Mouse (Mus musculus) left cerebral cortex, adult 11 months (tissue): ENCODE results near the gene Dock4.

Experiments used
- DNase-seq: peaks from one replicate; pipeline ENCODE4 v3.0.0; 2022; ENCODE audit warnings: low spot score

Gene Dock4

DNA sequence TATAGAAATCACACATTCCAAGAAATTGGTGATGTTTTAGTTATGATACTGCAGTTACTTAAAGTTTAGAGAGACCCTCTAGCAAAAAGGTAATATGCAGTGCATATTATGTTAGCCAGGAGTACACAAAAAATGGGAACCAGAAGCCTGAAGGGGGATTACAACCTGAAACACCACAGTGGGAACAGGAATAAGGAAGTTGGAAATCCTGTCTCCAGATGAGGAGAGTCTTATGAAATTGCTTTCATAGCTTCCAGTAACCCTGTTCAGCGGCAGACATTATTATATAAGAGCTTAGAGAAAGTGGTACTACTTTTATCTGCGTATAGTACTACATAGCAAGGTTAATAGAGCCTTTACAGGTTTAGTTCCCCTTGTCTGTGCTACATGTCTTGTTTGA, 210.1 kb downstream of the Dock4 start:
- DNase-seq: no peak

DNA sequence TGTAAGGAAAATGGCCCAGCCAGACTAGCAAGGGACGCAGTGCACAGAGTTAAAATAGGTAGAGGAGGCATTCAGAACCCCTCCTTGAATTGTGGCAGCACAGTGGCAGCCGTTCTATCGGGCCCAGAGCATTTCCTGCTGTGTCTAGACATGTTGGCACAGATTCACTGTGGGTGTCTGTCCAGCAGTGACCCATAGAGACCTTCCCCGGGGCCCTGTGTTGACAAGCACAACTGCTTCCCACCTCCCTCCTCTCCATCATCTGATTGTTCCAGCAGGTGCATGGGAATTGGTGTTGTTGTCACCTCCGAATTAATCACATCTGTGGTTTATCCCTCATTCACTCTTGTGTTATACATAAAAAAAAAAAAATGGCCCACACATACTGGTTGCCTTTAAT, 210.7 kb downstream of the Dock4 start:
- peak; percentile 16 for DNase-seq

DNA sequence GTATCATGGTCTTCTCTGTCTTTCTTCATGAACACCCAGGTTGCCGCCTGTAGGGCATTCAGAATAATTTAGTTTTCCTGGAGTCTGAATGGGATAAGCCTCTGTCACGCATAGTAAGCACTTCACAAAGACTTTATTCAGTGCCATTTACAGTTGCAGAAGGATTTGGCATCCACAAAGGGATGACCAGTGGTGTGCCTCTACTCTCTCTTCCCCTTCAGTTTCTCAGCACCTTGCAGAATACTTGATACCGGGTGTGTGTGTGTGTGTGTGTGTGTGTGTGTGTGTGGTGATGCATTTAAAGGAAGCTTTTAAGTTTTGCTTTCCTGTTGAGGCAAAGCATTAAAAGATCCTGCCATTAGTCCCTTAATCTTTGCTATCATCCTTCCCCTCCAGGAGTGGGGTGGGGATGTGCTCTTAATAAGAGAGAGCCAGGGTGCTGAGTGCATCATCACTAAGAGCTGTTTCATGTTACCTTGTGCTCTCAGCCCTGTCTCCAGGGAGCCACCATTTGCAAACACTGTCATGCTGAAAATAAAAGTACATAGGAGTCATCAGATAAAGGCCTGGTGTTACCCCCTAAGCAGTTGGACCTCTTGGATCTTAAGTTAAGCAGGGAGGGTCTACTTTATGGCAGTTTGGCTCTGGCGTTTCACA, 211.6 kb downstream of the Dock4 start:
- DNase-seq: no peak

GRCm38 (mm10) chr12:40659689-40660088, 213.9 kb downstream of the Dock4 start:
- DNase-seq: no peak

DNA sequence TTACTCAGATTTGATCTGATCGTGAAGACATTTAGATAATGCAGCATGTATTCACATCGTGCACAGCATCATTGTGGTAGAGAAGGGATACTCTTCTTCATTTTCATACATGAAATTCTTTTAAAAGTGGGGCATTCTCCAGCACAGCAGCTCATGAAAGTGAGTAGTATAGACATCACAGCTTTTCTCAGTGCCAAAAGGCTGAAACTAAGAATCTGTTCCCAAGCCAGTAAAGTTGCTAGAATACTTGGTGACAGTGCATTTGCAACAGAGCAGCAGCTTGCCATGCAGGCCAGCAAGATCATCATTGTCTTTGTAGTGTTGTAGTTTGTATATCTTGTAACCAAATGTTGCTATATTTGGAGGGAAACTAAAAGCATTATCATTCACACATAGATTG, 223.7 kb downstream of the Dock4 start:
- DNase-seq: no peak

- DNase-seq: no peak
Observed at GRCm38 (mm10) chr12:40670766-40671165, 225.0 kb downstream of the Dock4 start.

DNA sequence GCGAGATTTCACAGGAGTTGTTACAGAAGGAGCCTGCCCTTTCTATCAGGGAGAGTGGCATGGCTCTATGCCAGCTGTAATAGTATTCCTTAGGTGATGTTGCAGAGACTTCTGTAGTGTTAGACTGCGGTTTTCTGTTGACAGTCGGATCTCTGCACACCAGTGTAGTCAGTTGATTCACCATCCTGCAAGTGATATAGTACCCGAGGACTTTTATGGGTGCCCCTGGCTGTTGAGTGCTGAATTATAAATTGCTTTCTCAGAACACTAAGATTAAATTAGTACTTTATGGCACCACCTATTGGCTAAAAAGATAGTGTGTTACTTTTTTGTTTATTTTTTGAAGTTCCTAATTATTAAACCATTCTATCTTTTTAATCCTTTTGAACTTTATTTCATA, 234.0 kb downstream of the Dock4 start:
- no peak for DNase-seq

DNA sequence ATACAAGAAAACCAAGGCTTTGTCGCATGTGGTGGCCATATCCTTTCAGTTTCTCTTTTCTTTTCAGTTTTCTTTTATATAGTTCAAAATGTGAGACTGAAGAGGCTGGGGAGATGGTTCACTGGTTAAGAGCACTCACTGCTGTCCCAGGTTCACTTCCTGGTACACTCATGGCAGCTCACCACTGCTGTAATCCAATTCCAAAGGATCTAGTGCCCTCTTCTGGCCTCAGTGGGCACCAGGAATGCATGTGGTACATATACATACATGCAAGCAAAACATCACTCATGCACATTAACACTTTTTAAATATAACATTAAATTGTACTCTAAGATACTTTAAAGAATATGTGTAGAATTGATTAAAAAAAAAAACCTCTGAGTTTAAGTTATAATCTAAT, 234.8 kb downstream of the Dock4 start:
- no peak for DNase-seq

- no peak for DNase-seq
Observed at GRCm38 (mm10) chr12:40691444-40691843, 245.7 kb downstream of the Dock4 start.

DNA sequence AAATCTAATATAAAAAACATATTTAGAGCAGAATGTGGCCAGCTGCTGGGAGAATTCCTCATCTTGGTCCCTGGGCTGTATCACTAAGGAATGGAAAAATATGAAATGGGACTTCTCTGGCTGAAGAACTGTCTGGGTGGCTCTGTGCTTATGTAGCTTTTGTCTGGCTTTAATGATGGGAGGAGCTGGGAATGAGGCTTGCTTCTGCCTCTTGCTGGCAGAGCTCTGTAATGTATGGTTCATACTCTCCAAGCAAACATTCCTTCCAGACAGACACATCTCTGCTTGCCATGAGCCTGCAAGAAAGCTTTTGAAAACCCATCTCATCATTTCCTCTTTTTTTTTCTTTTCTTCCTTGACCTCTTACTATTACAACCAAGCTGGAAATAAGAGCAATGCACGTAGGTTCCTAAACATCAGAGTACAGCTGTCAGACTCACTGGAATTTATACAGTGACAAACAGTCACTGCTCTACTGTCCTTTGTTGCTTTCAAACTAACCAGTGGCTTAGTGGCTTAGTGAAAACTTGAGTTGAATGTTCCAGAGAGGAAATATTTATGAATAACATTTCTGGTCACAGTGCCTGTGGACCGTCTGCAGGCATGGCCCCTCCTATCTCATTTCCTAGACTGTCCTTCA, 248.4 kb downstream of the Dock4 start:
- no peak for DNase-seq

GRCm38 (mm10) chr12:40698330-40698729, 252.6 kb downstream of the Dock4 start:
- DNase-seq: no peak

- DNase-seq: no peak
Observed at GRCm38 (mm10) chr12:40702233-40702792, 256.6 kb downstream of the Dock4 start.

DNA sequence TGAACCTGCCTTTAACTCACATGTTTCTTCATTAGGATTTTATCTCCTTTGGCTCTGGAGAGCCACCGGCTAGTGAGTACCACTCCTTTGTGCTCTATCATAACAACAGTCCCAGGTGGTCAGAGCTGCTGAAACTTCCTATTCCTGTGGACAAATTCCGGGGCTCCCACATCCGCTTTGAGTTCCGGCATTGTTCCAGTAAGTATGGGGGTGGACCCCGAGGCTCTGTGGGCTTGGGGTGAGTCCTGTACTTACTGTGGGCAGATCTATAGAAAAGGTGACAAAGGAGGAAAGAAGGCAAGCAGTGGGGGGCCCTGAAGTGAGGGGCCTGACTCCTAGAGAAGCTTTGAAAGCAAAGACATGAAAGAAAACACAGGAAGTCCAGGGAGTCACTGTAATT, 258.5 kb downstream of the Dock4 start:
- DNase-seq: no peak

DNA sequence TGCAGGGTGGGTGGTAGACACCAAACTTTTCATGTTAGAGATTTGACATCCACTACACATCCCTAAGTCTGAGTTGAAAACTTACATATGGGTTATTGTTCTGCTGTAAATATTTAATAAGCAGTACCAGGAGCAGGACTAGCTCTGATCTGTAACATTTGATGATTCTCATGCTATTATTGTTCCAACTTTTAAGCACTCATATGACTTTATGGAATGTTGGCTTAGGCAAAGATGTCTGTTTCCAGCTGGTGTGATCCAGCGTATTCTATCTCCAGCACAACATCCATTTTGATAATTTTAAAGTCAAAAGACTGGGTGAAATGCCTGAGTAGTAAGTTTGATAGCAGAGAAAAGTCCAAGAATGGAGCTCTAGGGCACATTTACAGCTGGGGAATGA, 261.4 kb downstream of the Dock4 start:
- no peak for DNase-seq

- DNase-seq: no peak
Observed at GRCm38 (mm10) chr12:40709094-40709493, 263.3 kb downstream of the Dock4 start.

DNA sequence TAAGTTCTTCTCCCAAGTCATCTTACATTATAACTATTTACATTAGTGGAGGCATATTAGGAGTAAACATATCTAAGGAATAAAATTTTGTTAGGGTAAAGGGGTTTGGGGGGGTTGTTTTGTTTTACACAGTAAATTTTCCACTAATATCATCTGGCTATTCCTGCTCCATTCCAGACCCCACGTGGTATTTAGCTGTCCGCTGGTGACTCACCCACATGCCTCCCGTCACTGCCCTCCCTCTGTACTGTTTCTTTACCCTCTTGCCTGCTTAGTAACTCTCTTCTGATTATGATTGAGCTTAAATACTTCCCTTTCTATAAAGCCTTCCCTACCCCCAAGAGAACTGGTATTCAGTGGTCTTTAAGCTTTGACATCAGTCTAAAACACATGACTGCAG, 266.5 kb downstream of the Dock4 start:
- DNase-seq: no peak

GRCm38 (mm10) chr12:40714288-40714687, 268.5 kb downstream of the Dock4 start:
- DNase-seq: no peak

DNA sequence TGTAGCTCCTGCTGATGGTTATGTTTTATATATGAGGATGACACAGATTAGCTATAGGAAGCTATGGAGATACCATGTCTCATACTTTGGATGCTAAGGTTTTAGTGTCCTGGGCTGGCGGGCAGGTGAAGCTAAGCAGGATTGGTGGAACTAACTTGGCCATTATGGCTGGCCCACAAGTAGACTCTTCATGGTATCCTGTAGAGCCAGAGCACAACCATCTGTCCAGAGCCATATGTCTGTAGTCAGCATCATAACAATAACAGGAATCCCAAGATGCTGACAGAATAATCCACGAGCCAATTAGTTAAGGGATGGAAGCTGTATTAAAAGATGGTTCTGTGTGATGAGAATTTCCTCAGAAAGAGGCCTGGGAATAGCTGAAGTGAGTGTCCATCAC, 269.4 kb downstream of the Dock4 start:
- DNase-seq: no peak

DNA sequence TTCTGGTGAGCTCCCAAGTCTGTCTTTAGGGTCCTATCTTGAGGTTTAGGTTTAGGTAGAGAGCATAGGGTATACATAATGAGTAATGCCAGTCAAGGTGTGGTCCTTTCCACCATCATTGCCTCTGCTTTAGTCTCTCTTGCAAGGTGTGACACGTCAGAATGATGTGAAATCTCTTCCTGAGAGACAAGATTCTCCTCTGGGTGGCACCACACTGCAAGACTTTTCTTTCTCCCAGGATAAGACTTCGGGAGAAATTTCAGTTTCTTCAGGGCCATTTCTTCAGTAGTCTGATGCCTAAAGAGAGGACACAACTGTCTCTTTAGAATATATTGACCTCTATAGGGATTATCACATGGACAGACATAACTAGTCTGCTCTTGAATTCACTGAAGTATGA, 282.6 kb downstream of the Dock4 start:
- no peak for DNase-seq

DNA sequence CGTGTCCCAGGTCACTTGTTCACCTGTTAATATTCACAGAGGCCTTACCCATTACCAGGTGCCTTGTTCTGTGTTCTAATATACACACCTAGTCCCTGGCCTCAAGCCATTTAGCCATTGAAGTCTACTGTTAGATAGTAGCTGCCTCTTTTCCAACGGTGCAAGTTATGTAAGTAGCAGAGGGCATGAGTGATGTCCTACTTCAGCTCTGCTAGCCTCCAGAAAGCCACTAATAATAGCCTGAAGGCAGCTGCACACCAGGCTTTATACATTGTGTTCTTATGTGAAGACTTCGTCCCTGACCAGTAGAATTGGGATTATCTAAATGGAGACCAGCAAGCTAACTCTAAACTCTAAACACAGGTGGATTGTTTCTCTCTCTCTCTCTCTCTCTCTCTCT, 285.0 kb downstream of the Dock4 start:
- DNase-seq: no peak

DNA sequence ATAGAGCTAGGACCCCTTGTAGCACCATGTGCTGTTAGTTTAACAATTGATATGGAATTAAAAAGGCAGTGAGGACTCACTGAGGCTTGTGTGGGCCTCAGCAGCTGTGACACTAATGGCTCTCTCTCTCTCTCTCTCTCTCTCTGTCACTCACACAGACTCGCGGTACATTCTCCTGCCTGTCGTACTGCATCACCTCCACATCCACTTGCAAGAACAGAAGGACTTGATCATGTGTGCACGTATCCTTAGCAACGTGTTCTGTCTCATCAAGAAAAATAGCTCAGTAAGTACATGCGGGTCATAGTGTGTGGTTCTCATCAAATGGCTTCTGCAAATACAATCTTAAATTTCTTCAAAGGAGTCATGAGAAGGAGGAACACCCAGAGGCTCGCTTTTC, 299.7 kb downstream of the Dock4 start:
- no peak for DNase-seq

DNA sequence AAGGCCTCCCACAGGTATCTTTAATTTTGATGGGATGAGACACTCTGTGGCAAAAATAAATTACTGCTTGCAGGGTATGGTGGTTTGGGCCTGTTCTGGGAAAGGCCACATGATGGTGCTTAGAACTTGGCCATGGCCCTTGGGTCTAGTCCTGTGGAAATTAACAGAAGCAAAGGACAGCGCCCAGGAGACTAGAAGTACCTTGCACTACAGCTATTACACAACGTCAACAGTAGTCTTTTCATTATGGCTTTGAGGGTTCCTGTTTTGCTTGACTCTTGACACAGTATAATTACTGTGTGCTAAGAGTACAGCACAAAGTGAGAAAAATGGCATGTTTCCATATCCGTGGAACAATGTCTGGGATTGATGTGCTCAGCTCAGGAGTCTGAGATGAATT, 300.3 kb downstream of the Dock4 start:
- DNase-seq: no peak

- no peak for DNase-seq
Observed at GRCm38 (mm10) chr12:40759281-40759680, 313.5 kb downstream of the Dock4 start.

GRCm38 (mm10) chr12:40767258-40767816, 321.6 kb downstream of the Dock4 start:
- DNase-seq: no peak
